ENCODE assay signal across 7 mouse cellular contexts in genomic region chr2:165778927-165779326, GRCm38 (mm10).
DNase-seq lines count a peak whose midpoint lies in the region; ATAC-seq and TF ChIP-seq lines count a peak whose summit lies in the region.

No protein-coding gene starts in this region.

- peaks cover 4% of the 10 kb centered on the region; the same call in 1 of the 2 replicates for H3K4me1 ChIP-seq in midbrain, embryonic 11.5 days (ENCODE audit: control insufficient read depth, insufficient read depth, low read length)

- H3K27me3 ChIP-seq in midbrain, embryonic 11.5 days (ENCODE audit: control insufficient read depth, insufficient read depth, low read length) = no peaks in the 10 kb centered on the region

- H3K9me3 ChIP-seq in midbrain, embryonic 11.5 days (ENCODE audit: control insufficient read depth, low read length) = no peaks in the 10 kb centered on the region

- H3K36me3 ChIP-seq in midbrain, embryonic 11.5 days (ENCODE audit: control insufficient read depth, insufficient read depth, low read length) = no peaks in the 10 kb centered on the region

- peak; percentile 87 for DNase-seq in adipocyte (ENCODE audit: low spot score)
- DNase-seq in cerebellum, postnatal 25 days = peak; percentile 84 to 89
- DNase-seq in frontal cortex, postnatal 25 days (ENCODE audit: low spot score in 2 of 2) = peak; percentile 66 to 71
- peak; percentile 83 for DNase-seq in induced T-regulatory cell, adult 2 months (ENCODE audit: low read depth)
- DNase-seq in left cerebral cortex, adult 2 months (ENCODE audit: extremely low spot score in 1 of 2, low spot score in 2 of 2) = peak; percentile 75 to 80
- peak; percentile 98 for DNase-seq in midbrain, embryonic 11.5 days (ENCODE audit: low spot score, missing footprints)
- peak; percentile 72 to 78 for DNase-seq in right cerebral cortex, postnatal 36 days (ENCODE audit: low spot score in 2 of 2)

- H3K4me3 ChIP-seq in left cerebral cortex, adult 2 months = no peak overlapping the region
- H3K4me3 ChIP-seq in midbrain, embryonic 11.5 days (ENCODE audit: low read depth, low read length) = no peak overlapping the region

- peak; percentile 98 for TF ChIP-seq CTCF in left cerebral cortex, adult 2 months (IDR thresholded peaks at IDR 0.05)

- WGBS in midbrain, embryonic 11.5 days = 34% methylated on average over 6 of the region's 6 CpGs

- intact Hi-C loops in left cerebral cortex, adult 2 months (cut with DNase I) = no loop called here

- no peak overlapping the region for H3K4me2 ChIP-seq in midbrain, embryonic 11.5 days

- H3K27ac ChIP-seq in left cerebral cortex, adult 2 months = no peak overlapping the region
- H3K27ac ChIP-seq in midbrain, embryonic 11.5 days (ENCODE audit: low read depth, low read length) = no peak overlapping the region

- peak; percentile 71 for ATAC-seq in midbrain, embryonic 11.5 days (ENCODE audit: low FRiP score)

- no peak overlapping the region for H3K9ac ChIP-seq in midbrain, embryonic 11.5 days (ENCODE audit: low read length)
